Mouse (Mus musculus) heart, embryonic 16.5 days (tissue): ENCODE data around the gene Olfr552. TPM values are rescaled to one million over a fixed set of nuclear protein-coding genes. Genes with fewer than 3 reads are reported as not detected.
A peak's percentile ranks its signal among the peaks of the same experiment; 100 is the strongest.

Source experiments
- ATAC-seq: fragments of 200-750 bp; cut with Nextera tagmentation; replicated peaks from 2 replicates; pipeline ENCODE4 v1.8.0; 2017; ENCODE audit warnings: moderate number of reproducible peaks; ENCODE audit not compliant: insufficient read depth, low FRiP score; ENCODE audit errors: extremely low read depth
- H3K27ac ChIP-seq: fragments of 300-500 bp; sonication (generic); 2 replicates; pipeline ENCODE4 v1.5.1; 2014; ENCODE audit warnings: mild to moderate bottlenecking, low read length, control low read depth, moderate library complexity
- H3K27me3 ChIP-seq: fragments of 300-500 bp; sonication (generic); 2 replicates; pipeline ENCODE4 v1.6.1; 2014; ENCODE audit warnings: low read length, mixed read lengths; ENCODE audit not compliant: control insufficient read depth, insufficient read depth
- H3K36me3 ChIP-seq: fragments of 300-500 bp; sonication (generic); 2 replicates; pipeline ENCODE4 v1.6.1; 2014; ENCODE audit not compliant: control insufficient read depth, insufficient read depth
- H3K4me1 ChIP-seq: fragments of 300-500 bp; sonication (generic); 2 replicates; pipeline ENCODE4 v1.6.1; 2014; ENCODE audit warnings: low read length, mixed read lengths; ENCODE audit not compliant: control insufficient read depth, insufficient read depth
- H3K4me2 ChIP-seq: fragments of 300-500 bp; sonication (generic); 2 replicates; pipeline ENCODE4 v1.6.1; 2014; ENCODE audit warnings: low read depth, mild to moderate bottlenecking, control low read depth, low read length
- H3K4me3 ChIP-seq: fragments of 300-500 bp; sonication (generic); 2 replicates; pipeline ENCODE4 v1.5.1; 2014; ENCODE audit warnings: mild to moderate bottlenecking, control low read depth, low read length
- H3K9ac ChIP-seq: fragments of 300-500 bp; sonication (generic); 2 replicates; pipeline ENCODE4 v1.6.1; 2014; ENCODE audit warnings: low read length, control low read depth
- H3K9me3 ChIP-seq: fragments of 300-500 bp; sonication (generic); replicated peaks from 2 replicates; pipeline ENCODE4 v1.6.1; 2016; ENCODE audit warnings: low read length; ENCODE audit not compliant: control insufficient read depth
- WGBS: fragments of 180-500 bp; shearing (Covaris S2); extraction: QIAGEN DNeasy Blood & Tissue Kit; methylation state at CpG from one replicate; pipeline ENCODE4 v1.1.7; 2014; 5-methylcytosine and 5-hydroxymethylcytosine counted together
- polyA plus RNA-seq: library from polyadenylated mRNA; unstranded; fragments of >200 nt; fragmentation: Nextera tagmentation; extraction: Ambion mirVana; gene quantifications from 2 replicates; pipeline ENCODE4 v1.2.1, GENCODE M21; 2015

Olfr552 gene
- polyA plus RNA-seq: not detected in 2 replicates

DNA sequence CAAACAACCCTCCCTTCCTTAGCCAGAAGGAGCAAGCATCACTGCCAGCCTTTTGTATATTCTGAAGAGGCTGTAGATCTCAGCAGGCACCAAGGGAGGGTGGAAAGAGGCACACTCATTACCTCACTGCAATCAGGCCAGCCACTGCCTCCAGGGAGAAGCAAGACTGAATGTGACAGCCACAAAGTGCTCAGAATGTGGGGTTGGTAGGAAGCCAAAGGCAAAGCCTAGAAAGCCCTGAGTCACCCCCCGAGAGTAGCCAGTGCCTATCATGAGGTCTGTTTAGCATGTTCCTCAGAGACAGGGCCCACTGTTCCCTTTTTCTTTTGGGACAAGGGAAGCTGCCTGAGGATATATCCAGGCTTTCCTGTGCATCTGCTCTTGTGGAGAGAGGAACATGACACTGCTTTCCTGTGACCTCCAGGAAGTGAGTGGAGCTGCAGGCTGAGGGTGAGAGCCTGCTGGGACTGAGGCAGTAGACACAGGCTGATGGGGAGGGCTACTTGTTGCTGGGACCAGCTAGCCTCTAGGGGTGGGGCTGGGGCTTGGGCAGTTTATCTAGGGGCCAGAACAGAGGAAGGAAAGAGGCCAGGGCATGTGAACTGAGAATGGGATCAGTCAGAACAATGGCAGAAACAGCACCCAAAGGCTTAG is at the start of gene Olfr552:
TSS of gene Olfr552 (plus strand) at position 393 of the 654 bp plus-strand sequence.
- Histone ChIP-seq H3K9ac (no peak within 1 kb of the TSS), H3K9me3 (no peaks in the 10 kb centered on the region), H3K4me1 (no peaks in the 10 kb centered on the region), H3K4me2 (no peak within 1 kb of the TSS), H3K27ac (no peak within 1 kb of the TSS), H3K36me3 (no peaks in the 10 kb centered on the region), H3K4me3 (no peak within 1 kb of the TSS), H3K27me3 (no peaks in the 10 kb centered on the region)
- ATAC-seq: no peak
- 40% methylated on average over 1 of the region's 1 CpGs for WGBS

DNA sequence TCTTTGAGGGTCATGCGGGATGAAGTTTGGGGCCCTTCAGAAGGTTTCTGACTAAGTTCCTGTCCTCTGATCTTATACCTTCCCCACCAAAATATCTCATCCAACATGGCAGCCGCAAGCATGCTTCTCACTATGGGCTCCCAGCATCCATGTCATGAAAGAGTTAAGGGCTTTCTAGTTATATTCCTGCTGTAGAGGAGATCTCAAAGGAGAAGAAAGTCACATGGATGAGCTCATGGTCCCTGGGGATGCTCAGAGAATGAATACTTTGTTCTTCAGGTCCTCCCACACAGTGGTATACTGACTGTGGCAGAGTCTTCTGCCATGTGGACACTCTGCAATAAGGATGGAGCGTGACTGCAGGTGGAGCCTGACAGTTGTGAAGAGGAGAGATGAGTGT is 48.0 kb upstream of the Olfr552 start, which contains the start of gene Olfr549:
TSS of gene Olfr549 (plus strand) at position 301 of the 400 bp plus-strand sequence.
- no peak within 1 kb of the TSS for H3K27ac ChIP-seq
- H3K4me2 ChIP-seq: no peak within 1 kb of the TSS
- H3K4me3 ChIP-seq: no peak within 1 kb of the TSS
- H3K9me3 ChIP-seq: no peaks in the 10 kb centered on the region
- no peaks in the 10 kb centered on the region for H3K27me3 ChIP-seq
- no peak within 1 kb of the TSS for H3K9ac ChIP-seq
- WGBS: 84% methylated on average over 3 of the region's 3 CpGs
- H3K36me3 ChIP-seq: no peaks in the 10 kb centered on the region
- ATAC-seq: no peak
- H3K4me1 ChIP-seq: no peaks in the 10 kb centered on the region

DNA sequence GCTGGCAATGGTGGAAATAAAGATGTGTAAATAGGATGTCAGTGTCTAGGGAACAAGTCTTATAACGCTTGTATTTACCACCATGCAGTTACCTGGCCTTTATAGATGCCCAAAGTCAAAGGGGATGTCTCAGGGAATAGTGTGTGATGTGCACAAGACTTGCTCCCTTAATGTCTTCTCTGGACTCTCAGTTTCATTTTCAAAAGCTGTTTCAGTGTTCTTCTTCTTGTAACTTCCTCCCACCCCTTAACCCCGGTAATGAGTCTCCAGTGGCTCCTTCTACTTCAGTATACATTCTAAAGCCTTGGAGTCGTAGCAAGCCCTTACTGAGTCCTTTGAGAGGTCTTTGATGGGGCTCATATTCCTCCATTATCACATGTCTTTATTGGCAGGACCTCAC is 44.3 kb upstream of the Olfr552 start:
- WGBS: 66% methylated on average over 3 of the region's 3 CpGs
- no peaks in the 10 kb centered on the region for H3K4me1 ChIP-seq

GRCm38 (mm10) chr7:102564999-102565997 is 32.3 kb upstream of the Olfr552 start, which contains the start of gene Trim21:
Gene Trim21, minus strand, starts transcription at chr7:102565486.
- Histone ChIP-seq H3K4me3 (peak within 1 kb of the TSS; percentile 79), H3K9me3 (no peaks in the 10 kb centered on the region), H3K27ac (peak within 1 kb of the TSS; percentile 68), H3K9ac (peak within 1 kb of the TSS; percentile 77), H3K27me3 (no peaks in the 10 kb centered on the region), H3K4me2 (peak within 1 kb of the TSS; percentile 83), H3K36me3 (peaks cover 5% of the 10 kb centered on the region; the same call in 1 of the 2 replicates), H3K4me1 (0 out of 2 replicates have a peak, but pooled peaks cover 2% of the 10 kb centered on the region)
- 19% methylated on average over 10 of the region's 10 CpGs for WGBS
- ATAC-seq: peak; percentile 96

More for the DNA sequence above, 44.3 kb upstream of the Olfr552 start:
- Histone ChIP-seq H3K9ac (no peak overlapping the region), H3K4me2 (no peak overlapping the region), H3K4me3 (no peak overlapping the region), H3K36me3 (no peaks in the 10 kb centered on the region), H3K27ac (no peak overlapping the region), H3K27me3 (no peaks in the 10 kb centered on the region), H3K9me3 (no peaks in the 10 kb centered on the region)
- ATAC-seq: no peak

- Histone ChIP-seq H3K9me3 (no peaks in the 10 kb centered on the region), H3K4me1 (0 out of 2 replicates have a peak, but pooled peaks cover 2% of the 10 kb centered on the region), H3K27ac (no peak overlapping the region), H3K27me3 (no peaks in the 10 kb centered on the region), H3K4me2 (no peak overlapping the region), H3K4me3 (no peak overlapping the region), H3K9ac (no peak overlapping the region), H3K36me3 (peaks cover 5% of the 10 kb centered on the region; the same call in 1 of the 2 replicates)
- no peak for ATAC-seq
- WGBS: 85% methylated on average over 4 of the region's 4 CpGs
These were observed 31.4 kb upstream of the Olfr552 start for GRCm38 (mm10) chr7:102566219-102566618.

DNA sequence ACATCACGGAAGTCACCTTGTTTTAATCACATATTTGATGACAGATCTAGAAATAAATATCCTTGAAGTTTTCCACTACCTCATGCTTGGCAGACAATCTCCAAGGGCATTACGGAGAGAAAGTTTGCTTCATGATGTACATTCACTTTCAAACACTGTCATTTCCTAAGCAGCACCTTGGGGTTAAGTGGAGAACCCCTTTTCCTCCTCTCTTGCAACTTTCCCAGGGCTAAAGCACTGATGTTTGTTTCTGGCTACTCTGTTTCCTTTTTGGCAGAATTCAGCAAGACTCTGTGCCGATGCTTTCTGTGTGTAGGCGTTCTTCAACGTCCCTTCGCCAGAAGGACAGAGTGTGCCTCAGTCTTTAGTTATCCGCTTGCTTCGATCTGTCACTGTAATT is 26.4 kb upstream of the Olfr552 start, which contains the start of gene Olfr550:
TSS of gene Olfr550 (plus strand) at position 301 of the 400 bp plus-strand sequence.
- no peak for ATAC-seq
- Histone ChIP-seq H3K9me3 (no peaks in the 10 kb centered on the region), H3K36me3 (no peaks in the 10 kb centered on the region), H3K4me2 (no peak within 1 kb of the TSS), H3K4me1 (no peaks in the 10 kb centered on the region), H3K27ac (no peak within 1 kb of the TSS), H3K4me3 (no peak within 1 kb of the TSS), H3K27me3 (no peaks in the 10 kb centered on the region), H3K9ac (no peak within 1 kb of the TSS)
- WGBS: 79% methylated on average over 8 of the region's 8 CpGs

DNA sequence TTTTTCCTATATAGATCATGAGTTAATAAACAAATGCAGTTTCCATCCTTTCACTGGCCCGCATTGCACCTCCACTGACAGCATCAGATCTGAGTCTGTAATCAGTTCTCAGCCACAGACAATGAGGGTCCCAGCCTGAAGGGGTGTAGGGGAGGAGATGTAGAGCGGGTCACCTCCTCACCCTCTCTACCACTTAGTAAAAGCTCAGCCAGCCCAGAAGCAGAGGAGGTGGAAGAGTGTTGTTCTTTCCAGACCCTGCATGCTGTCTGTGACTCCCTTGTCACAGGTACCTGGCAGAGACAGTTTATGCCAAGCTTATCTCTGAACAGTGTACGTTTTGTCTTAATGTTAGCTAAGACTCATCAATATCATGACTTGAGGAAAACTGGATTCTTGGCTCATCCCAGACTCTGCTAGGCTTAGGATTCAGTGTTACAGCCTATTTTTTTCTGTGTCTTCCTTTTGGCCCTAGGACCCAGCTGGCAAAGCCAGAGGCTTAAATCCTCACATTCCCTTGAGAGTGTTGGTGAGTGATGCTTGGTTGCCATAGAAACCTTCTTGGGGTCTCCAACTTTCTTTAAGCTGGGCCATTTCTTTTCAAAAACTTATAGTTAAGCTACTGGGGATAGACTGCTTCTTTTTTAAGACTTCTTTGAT is 24.3 kb upstream of the Olfr552 start:
- 70% methylated on average over 3 of the region's 3 CpGs for WGBS
- H3K9me3 ChIP-seq: no peaks in the 10 kb centered on the region
- no peak for ATAC-seq

DNA sequence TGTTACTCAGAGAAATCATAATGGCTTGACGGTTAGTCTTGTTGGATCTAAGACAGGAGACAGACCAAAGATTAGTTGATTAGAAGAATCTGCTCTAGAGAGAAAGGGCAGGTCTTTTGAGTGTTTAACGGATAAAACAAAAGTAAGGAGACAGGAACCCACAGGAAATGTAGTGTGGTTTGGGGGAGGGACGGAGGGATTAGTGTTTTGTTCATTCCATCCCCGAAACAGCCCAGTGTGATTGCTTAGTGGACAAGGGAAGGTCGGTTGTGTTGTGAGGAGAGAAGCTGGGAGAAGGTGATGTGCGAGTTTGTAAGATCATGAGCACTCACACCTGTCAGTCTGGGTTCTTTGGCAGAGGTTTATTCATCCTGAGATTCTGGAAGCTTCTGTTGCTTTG is 21.6 kb upstream of the Olfr552 start:
- Histone ChIP-seq H3K4me2 (no peak overlapping the region), H3K9me3 (no peaks in the 10 kb centered on the region), H3K27me3 (no peaks in the 10 kb centered on the region), H3K4me3 (no peak overlapping the region), H3K9ac (no peak overlapping the region), H3K36me3 (no peaks in the 10 kb centered on the region), H3K4me1 (no peaks in the 10 kb centered on the region), H3K27ac (no peak overlapping the region)
- WGBS: 63% methylated on average over 6 of the region's 6 CpGs
- ATAC-seq: no peak

More for the DNA sequence above, 24.3 kb upstream of the Olfr552 start:
- Histone ChIP-seq H3K27ac (no peak overlapping the region), H3K9ac (no peak overlapping the region), H3K36me3 (no peaks in the 10 kb centered on the region), H3K4me1 (no peaks in the 10 kb centered on the region), H3K4me3 (no peak overlapping the region), H3K4me2 (no peak overlapping the region), H3K27me3 (no peaks in the 10 kb centered on the region)
